Mouse (Mus musculus) gastrocnemius, postnatal 10 days (tissue): ENCODE results near the gene Hnrnpul1. TPM values are rescaled to one million over a fixed set of nuclear protein-coding genes. Genes with fewer than 3 reads are reported as not detected.
"Not testable (repeated sequence)": the region's sequence is repeated elsewhere in the genome, so short reads cannot be mapped to it uniquely, and the experiment has no call there.

ENCODE experiments used
- DNase-seq: peaks from one replicate; pipeline ENCODE4 v3.0.0; 2021; ENCODE audit warnings: mixed read lengths
- total RNA-seq, 2 experiments: library from RNA; stranded (reverse); gene quantifications; 2 replicates each; pipeline ENCODE4 v1.2.3; 2021

Gene Hnrnpul1
- total RNA-seq, 2 experiments from 2014 or later, result 91.8 to 98.1 TPM

GRCm38 (mm10) chr7:25780753-25781152 is 26.2 kb upstream of the Hnrnpul1 start:
- DNase-seq, result no peak

DNA sequence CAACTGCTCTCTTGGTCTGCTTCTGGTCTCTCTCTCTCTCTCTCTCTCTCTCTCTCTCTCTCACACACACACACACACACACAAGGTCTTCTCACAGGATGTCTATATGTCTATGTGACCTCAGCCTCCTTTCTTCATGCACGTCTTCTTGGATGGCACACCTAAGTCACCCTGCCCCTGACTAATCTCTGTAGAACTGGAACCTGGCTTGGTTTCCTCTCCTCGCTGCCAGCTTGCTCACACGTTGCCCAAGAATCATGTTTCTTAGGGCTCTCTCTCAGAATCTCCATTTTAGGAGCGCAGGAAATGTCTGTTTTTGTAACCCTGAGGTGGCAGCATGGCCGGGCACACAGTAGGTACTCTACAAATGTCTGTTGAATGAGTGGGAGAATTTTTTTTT is 25.5 kb upstream of the Hnrnpul1 start:
- no peak for DNase-seq

GRCm38 (mm10) chr7:25768229-25768628 is 13.7 kb upstream of the Hnrnpul1 start:
- no peak for DNase-seq

- DNase-seq, result no peak
Measured at GRCm38 (mm10) chr7:25766108-25766507, 11.6 kb upstream of the Hnrnpul1 start.

GRCm38 (mm10) chr7:25764221-25764620 is 9.7 kb upstream of the Hnrnpul1 start:
- no peak for DNase-seq

GRCm38 (mm10) chr7:25763678-25764077 is 9.1 kb upstream of the Hnrnpul1 start:
- no peak for DNase-seq

GRCm38 (mm10) chr7:25761354-25761753 is 6.8 kb upstream of the Hnrnpul1 start:
- no peak for DNase-seq

- peak; percentile 93 for DNase-seq
Measured at GRCm38 (mm10) chr7:25756011-25756410, 1.5 kb upstream of the Hnrnpul1 start.

- peak; percentile 39 for DNase-seq
Measured at GRCm38 (mm10) chr7:25755468-25755833, 894 bp upstream of the Hnrnpul1 start.

GRCm38 (mm10) chr7:25754439-25754737 is 169 bp downstream of the Hnrnpul1 start:
- DNase-seq, result no peak

GRCm38 (mm10) chr7:25753643-25754438 is 716 bp downstream of the Hnrnpul1 start:
- no peak for DNase-seq

DNA sequence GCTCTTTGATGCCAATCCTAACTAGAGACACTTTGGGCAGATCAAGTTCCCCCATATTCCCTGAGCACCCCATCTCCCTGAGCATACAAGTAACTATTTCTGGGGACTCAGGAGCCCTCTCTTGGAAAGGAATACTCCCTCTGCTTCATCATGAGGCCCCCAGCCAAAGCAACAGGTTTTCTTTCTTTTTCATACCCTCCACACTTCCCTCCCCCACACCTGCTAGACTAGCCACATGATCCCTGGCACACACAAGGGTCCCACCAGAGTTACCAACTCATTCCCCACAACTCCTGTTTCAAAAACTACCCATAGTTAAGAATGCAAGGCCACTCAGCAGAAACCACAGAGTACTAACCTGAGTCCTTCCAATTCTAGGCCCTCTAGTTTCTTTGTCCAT is 1.5 kb downstream of the Hnrnpul1 start:
- no peak for DNase-seq

DNA sequence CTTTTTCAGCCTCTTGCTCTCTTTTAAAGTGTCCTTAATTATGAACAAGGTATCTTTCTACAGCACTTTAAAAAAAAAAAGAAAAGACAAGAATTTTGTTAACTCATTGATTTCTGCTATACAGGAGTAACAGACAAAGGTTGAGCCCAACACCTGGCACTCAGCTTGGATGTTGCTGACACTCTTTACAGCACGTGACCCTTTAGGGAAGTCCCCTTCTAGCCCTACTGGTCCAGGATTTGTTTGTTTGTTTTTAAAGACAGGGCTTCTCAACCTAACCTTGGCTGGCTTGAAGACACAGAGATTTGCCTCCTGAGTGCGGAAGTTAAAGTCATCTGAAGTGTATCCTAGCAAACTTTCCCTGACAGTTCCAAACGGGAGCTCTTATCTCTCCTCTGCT is 7.7 kb downstream of the Hnrnpul1 start:
- no peak for DNase-seq

DNA sequence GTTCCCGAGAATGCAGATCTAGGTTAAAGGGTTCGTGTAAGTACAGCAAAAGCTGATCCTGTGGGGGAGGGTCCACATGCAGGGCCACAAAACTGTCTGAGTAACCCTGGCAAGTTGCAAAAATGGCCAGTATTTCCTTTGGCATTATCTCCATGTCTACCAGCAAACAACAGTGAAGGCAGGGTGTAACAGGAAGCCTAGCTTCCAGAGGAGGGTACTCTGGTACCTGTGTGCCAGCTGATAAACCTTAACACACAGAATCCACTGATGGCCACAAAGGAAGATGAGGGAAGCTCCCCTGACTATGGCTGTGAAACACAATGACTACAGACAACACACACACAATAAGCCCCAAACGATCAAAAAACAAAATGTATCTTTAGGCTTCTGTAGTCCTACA is 16.3 kb downstream of the Hnrnpul1 start:
- no peak for DNase-seq

GRCm38 (mm10) chr7:25736920-25737319 is 17.6 kb downstream of the Hnrnpul1 start:
- no peak for DNase-seq

- no peak for DNase-seq
Measured at GRCm38 (mm10) chr7:25734991-25735390, 19.6 kb downstream of the Hnrnpul1 start.

- DNase-seq, result no peak
Measured at GRCm38 (mm10) chr7:25731294-25732055, 23.1 kb downstream of the Hnrnpul1 start.

- peak; percentile 34 for DNase-seq
Measured at GRCm38 (mm10) chr7:25729862-25730261, 24.7 kb downstream of the Hnrnpul1 start.

DNA sequence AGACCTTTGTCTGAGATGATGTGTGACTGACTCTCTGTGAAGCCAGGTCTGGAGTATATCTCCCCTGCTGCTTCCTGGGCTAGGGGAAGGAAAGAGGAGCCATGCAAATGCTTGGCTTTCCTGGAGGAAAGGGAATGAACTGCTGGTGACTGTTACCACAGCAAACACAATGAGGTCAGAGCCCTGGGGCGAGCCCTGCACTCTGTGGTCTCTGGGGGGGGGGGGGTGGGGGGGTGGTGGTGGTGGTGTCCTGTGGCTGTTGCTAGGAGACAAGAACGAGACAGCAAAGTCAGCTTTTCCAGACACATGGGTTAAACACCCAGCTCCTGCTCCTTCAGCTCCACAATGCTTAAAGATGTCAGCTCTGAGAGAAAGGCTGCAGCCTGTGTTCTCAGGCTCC is 25.2 kb downstream of the Hnrnpul1 start:
- DNase-seq, result no peak

- DNase-seq, result no peak
Measured at GRCm38 (mm10) chr7:25727800-25728199, 26.8 kb downstream of the Hnrnpul1 start.

DNA sequence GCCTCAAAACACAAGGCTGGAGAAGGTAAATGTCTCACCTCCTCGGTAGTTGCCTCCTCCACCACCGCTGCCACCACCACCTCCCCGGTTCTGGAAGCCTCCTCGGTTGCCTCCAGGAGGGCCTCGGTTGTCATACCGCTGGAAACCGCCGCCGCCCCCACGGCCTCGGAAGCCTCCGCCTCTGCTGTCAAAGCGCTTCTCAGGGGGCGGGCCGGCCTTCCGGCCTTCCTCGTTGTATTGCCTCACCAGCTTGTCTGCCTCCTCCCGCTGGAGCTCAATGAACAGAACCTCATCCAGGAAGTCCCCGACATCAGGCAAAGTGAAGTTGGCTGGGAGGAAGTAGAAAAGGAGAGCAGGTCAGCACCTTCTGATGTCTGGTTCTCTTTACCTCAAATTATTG is 28.7 kb downstream of the Hnrnpul1 start:
- no peak for DNase-seq

GRCm38 (mm10) chr7:25721776-25722175 is 32.8 kb downstream of the Hnrnpul1 start:
- not testable (repeated sequence) for DNase-seq

DNA sequence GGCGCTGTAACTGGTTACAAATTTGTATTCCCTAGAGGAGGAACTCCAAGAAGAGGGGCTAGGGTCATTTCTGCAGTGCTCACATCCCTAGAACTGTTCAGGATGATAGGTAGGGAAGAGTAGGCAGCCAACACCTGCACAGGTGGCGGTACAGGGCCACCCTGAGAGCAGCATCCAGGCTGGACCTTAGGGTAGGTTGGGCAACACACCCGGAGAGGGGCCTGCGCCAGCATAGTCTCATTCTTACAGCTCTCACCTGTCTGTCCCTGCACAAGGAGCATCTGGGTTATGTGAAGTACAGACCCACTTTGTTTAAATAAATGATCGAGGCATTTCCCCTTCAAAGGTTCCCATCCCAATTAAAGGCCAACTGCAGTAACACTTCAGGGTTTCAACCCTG is 33.8 kb downstream of the Hnrnpul1 start:
- DNase-seq, result no peak
